Mouse (Mus musculus) midbrain, embryonic 13.5 days (tissue): ENCODE results near the gene Trub1. TPM values are rescaled to one million over a fixed set of nuclear protein-coding genes. Genes with fewer than 3 reads are reported as not detected.

Experiments
- ATAC-seq: fragments of 200-750 bp; cut with Nextera tagmentation; 2 replicates; pipeline ENCODE4 v1.8.0; 2017; ENCODE audit warnings: mild to moderate bottlenecking, moderate TSS enrichment, moderate library complexity
- H3K27ac ChIP-seq: fragments of 300-500 bp; sonication (generic); 2 replicates; pipeline ENCODE4 v1.5.1; 2015; ENCODE audit warnings: inconsistent platforms, mild to moderate bottlenecking, moderate library complexity
- H3K27me3 ChIP-seq: fragments of 300-500 bp; sonication (generic); 2 replicates; pipeline ENCODE4 v1.6.1; 2015; ENCODE audit warnings: mild to moderate bottlenecking, inconsistent platforms
- H3K36me3 ChIP-seq: fragments of 300-500 bp; sonication (generic); 2 replicates; pipeline ENCODE4 v1.6.1; 2015; ENCODE audit warnings: mild to moderate bottlenecking, inconsistent platforms
- H3K4me1 ChIP-seq: fragments of 300-500 bp; sonication (generic); replicated peaks from 2 replicates; pipeline ENCODE4 v1.6.1; 2015; ENCODE audit warnings: inconsistent platforms
- H3K4me2 ChIP-seq: fragments of 300-500 bp; sonication (generic); replicated peaks from 2 replicates; pipeline ENCODE4 v1.6.1; 2015; ENCODE audit warnings: moderate library complexity, mild to moderate bottlenecking, inconsistent platforms
- H3K4me3 ChIP-seq: fragments of 300-500 bp; sonication (generic); replicated peaks from 2 replicates; pipeline ENCODE4 v1.5.1; 2015; ENCODE audit warnings: mild to moderate bottlenecking, inconsistent platforms
- H3K9ac ChIP-seq: fragments of 300-500 bp; sonication (generic); replicated peaks from 2 replicates; pipeline ENCODE4 v1.6.1; 2015; ENCODE audit warnings: mild to moderate bottlenecking, inconsistent platforms
- H3K9me3 ChIP-seq: fragments of 300-500 bp; sonication (generic); 2 replicates; pipeline ENCODE4 v1.6.1; 2016; ENCODE audit warnings: mild to moderate bottlenecking, inconsistent platforms
- WGBS: fragments of 180-500 bp; shearing (Covaris S2); methylation state at CpG from one replicate; pipeline ENCODE4 v1.1.7; 2015; 5-methylcytosine and 5-hydroxymethylcytosine counted together
- polyA plus RNA-seq: library from polyadenylated mRNA; unstranded; fragments of >200 nt; fragmentation: Nextera tagmentation; extraction: Ambion mirVana; gene quantifications from 2 replicates; pipeline ENCODE4 v1.2.1, GENCODE M21; 2015

Gene Trub1
- polyA plus RNA-seq, 1 experiment from 2014 or later: 15.1 TPM

GRCm38 (mm10) chr19:57425296-57425695 lies 27.4 kb upstream of the Trub1 start:
- WGBS: 93% methylated on average over 15 of the region's 15 CpGs
- H3K27me3 ChIP-seq: no peaks in the 10 kb centered on the region

GRCm38 (mm10) chr19:57426841-57427240 lies 25.9 kb upstream of the Trub1 start:
- Histone ChIP-seq H3K36me3 (no peaks in the 10 kb centered on the region), H3K9me3 (no peaks in the 10 kb centered on the region), H3K4me1 (0 out of 2 replicates have a peak, but pooled peaks cover 4% of the 10 kb centered on the region), H3K4me2 (no peak overlapping the region), H3K4me3 (no peak overlapping the region), H3K9ac (no peak overlapping the region), H3K27ac (no peak overlapping the region), H3K27me3 (no peaks in the 10 kb centered on the region)
- WGBS: 94% methylated on average over 8 of the region's 8 CpGs
- ATAC-seq: no peak

More at GRCm38 (mm10) chr19:57425296-57425695, 27.4 kb upstream of the Trub1 start:
- H3K4me1 ChIP-seq: peaks cover 5% of the 10 kb centered on the region; the same call in 1 of the 2 replicates
- H3K4me2 ChIP-seq: no peak overlapping the region
- no peak overlapping the region for H3K9ac ChIP-seq
- no peak for ATAC-seq
- H3K9me3 ChIP-seq: no peaks in the 10 kb centered on the region
- H3K4me3 ChIP-seq: no peak overlapping the region
- H3K36me3 ChIP-seq: no peaks in the 10 kb centered on the region
- no peak overlapping the region for H3K27ac ChIP-seq

- no peak overlapping the region for H3K9ac ChIP-seq
- 81% methylated on average over 14 of the region's 14 CpGs for WGBS
- no peak overlapping the region for H3K4me2 ChIP-seq
- H3K36me3 ChIP-seq: no peaks in the 10 kb centered on the region
- H3K4me1 ChIP-seq: 0 out of 2 replicates have a peak, but pooled peaks cover 6% of the 10 kb centered on the region
- ATAC-seq: no peak
- no peaks in the 10 kb centered on the region for H3K9me3 ChIP-seq
- no peak overlapping the region for H3K27ac ChIP-seq
- no peak overlapping the region for H3K4me3 ChIP-seq
- no peaks in the 10 kb centered on the region for H3K27me3 ChIP-seq
Measured at GRCm38 (mm10) chr19:57427756-57428438, 24.8 kb upstream of the Trub1 start.

GRCm38 (mm10) chr19:57428641-57429040 lies 24.1 kb upstream of the Trub1 start:
- no peak overlapping the region for H3K9ac ChIP-seq
- ATAC-seq: no peak
- H3K27ac ChIP-seq: no peak overlapping the region
- no peaks in the 10 kb centered on the region for H3K27me3 ChIP-seq
- 0 out of 2 replicates have a peak, but pooled peaks cover 6% of the 10 kb centered on the region for H3K4me1 ChIP-seq
- H3K4me3 ChIP-seq: no peak overlapping the region
- WGBS: 86% methylated on average over 3 of the region's 3 CpGs
- H3K9me3 ChIP-seq: no peaks in the 10 kb centered on the region
- no peaks in the 10 kb centered on the region for H3K36me3 ChIP-seq
- H3K4me2 ChIP-seq: no peak overlapping the region

GRCm38 (mm10) chr19:57429926-57430325 lies 22.8 kb upstream of the Trub1 start:
- WGBS: 82% methylated on average over 6 of the region's 6 CpGs

GRCm38 (mm10) chr19:57431476-57431875 lies 21.2 kb upstream of the Trub1 start:
- H3K4me1 ChIP-seq: 0 out of 2 replicates have a peak, but pooled peaks cover 6% of the 10 kb centered on the region
- no peaks in the 10 kb centered on the region for H3K27me3 ChIP-seq
- no peak overlapping the region for H3K4me3 ChIP-seq
- H3K27ac ChIP-seq: no peak overlapping the region
- H3K4me2 ChIP-seq: no peak overlapping the region
- no peak for ATAC-seq
- H3K9ac ChIP-seq: no peak overlapping the region
- 75% methylated on average over 6 of the region's 6 CpGs for WGBS
- no peaks in the 10 kb centered on the region for H3K36me3 ChIP-seq
- no peaks in the 10 kb centered on the region for H3K9me3 ChIP-seq

More at GRCm38 (mm10) chr19:57429926-57430325, 22.8 kb upstream of the Trub1 start:
- no peak for ATAC-seq
- H3K4me1 ChIP-seq: 0 out of 2 replicates have a peak, but pooled peaks cover 6% of the 10 kb centered on the region
- H3K27me3 ChIP-seq: no peaks in the 10 kb centered on the region
- H3K27ac ChIP-seq: no peak overlapping the region
- no peaks in the 10 kb centered on the region for H3K36me3 ChIP-seq
- no peak overlapping the region for H3K9ac ChIP-seq
- H3K4me3 ChIP-seq: no peak overlapping the region
- H3K9me3 ChIP-seq: no peaks in the 10 kb centered on the region
- H3K4me2 ChIP-seq: no peak overlapping the region

GRCm38 (mm10) chr19:57434024-57434423 lies 18.7 kb upstream of the Trub1 start:
- H3K36me3 ChIP-seq: no peaks in the 10 kb centered on the region
- H3K9ac ChIP-seq: no peak overlapping the region
- H3K4me1 ChIP-seq: 0 out of 2 replicates have a peak, but pooled peaks cover 6% of the 10 kb centered on the region
- WGBS: 68% methylated on average over 6 of the region's 6 CpGs
- no peak overlapping the region for H3K4me2 ChIP-seq
- ATAC-seq: no peak
- no peak overlapping the region for H3K27ac ChIP-seq
- no peak overlapping the region for H3K4me3 ChIP-seq
- H3K9me3 ChIP-seq: no peaks in the 10 kb centered on the region
- H3K27me3 ChIP-seq: no peaks in the 10 kb centered on the region

GRCm38 (mm10) chr19:57436586-57437021 lies 16.1 kb upstream of the Trub1 start:
- peaks cover 10% of the 10 kb centered on the region for H3K4me1 ChIP-seq
- H3K27me3 ChIP-seq: no peaks in the 10 kb centered on the region
- H3K4me3 ChIP-seq: no peak overlapping the region
- no peak overlapping the region for H3K9ac ChIP-seq
- H3K9me3 ChIP-seq: no peaks in the 10 kb centered on the region
- no peaks in the 10 kb centered on the region for H3K36me3 ChIP-seq
- whole genome bisulfite sequencing: 80% methylated on average over 10 of the region's 10 CpGs
- ATAC-seq: no peak
- no peak overlapping the region for H3K4me2 ChIP-seq
- H3K27ac ChIP-seq: no peak overlapping the region

GRCm38 (mm10) chr19:57437042-57437441 lies 15.7 kb upstream of the Trub1 start:
- no peak for ATAC-seq
- WGBS: 76% methylated on average over 7 of the region's 7 CpGs

GRCm38 (mm10) chr19:57439296-57439695 lies 13.4 kb upstream of the Trub1 start:
- Histone ChIP-seq H3K9me3 (no peaks in the 10 kb centered on the region), H3K4me2 (no peak overlapping the region), H3K4me1 (peaks cover 8% of the 10 kb centered on the region), H3K4me3 (no peak overlapping the region), H3K27me3 (no peaks in the 10 kb centered on the region), H3K9ac (no peak overlapping the region), H3K36me3 (no peaks in the 10 kb centered on the region), H3K27ac (no peak overlapping the region)
- 97% methylated on average over 5 of the region's 5 CpGs for WGBS
- ATAC-seq: no peak

More at GRCm38 (mm10) chr19:57437042-57437441, 15.7 kb upstream of the Trub1 start:
- Histone ChIP-seq H3K4me2 (no peak overlapping the region), H3K36me3 (no peaks in the 10 kb centered on the region), H3K9ac (no peak overlapping the region), H3K27ac (no peak overlapping the region), H3K9me3 (no peaks in the 10 kb centered on the region), H3K4me1 (peaks cover 8% of the 10 kb centered on the region), H3K27me3 (no peaks in the 10 kb centered on the region), H3K4me3 (no peak overlapping the region)

GRCm38 (mm10) chr19:57441501-57441900 lies 11.2 kb upstream of the Trub1 start:
- Histone ChIP-seq H3K9me3 (no peaks in the 10 kb centered on the region), H3K9ac (no peak overlapping the region), H3K27me3 (no peaks in the 10 kb centered on the region), H3K4me3 (no peak overlapping the region), H3K36me3 (no peaks in the 10 kb centered on the region), H3K4me2 (no peak overlapping the region), H3K4me1 (peaks cover 8% of the 10 kb centered on the region), H3K27ac (0 out of 2 replicates have a peak overlapping the region, but pooled peaks have one; percentile 30)
- WGBS: 58% methylated on average over 7 of the region's 7 CpGs
- ATAC-seq: no peak

GRCm38 (mm10) chr19:57442936-57443657 lies 9.6 kb upstream of the Trub1 start:
- no peaks in the 10 kb centered on the region for H3K36me3 ChIP-seq
- H3K9me3 ChIP-seq: no peaks in the 10 kb centered on the region
- H3K4me3 ChIP-seq: no peak overlapping the region
- H3K27ac ChIP-seq: no peak overlapping the region
- peaks cover 8% of the 10 kb centered on the region for H3K4me1 ChIP-seq
- no peak overlapping the region for H3K9ac ChIP-seq
- no peaks in the 10 kb centered on the region for H3K27me3 ChIP-seq
- 54% methylated on average over 8 of the region's 8 CpGs for WGBS
- ATAC-seq: no peak
- H3K4me2 ChIP-seq: no peak overlapping the region
